Mouse (Mus musculus) intestine, embryonic 15.5 days (tissue): Measurements from ENCODE around the gene Cspg4. TPM values are rescaled to one million over a fixed set of nuclear protein-coding genes. Genes with fewer than 3 reads are reported as not detected.

Source experiments
- ATAC-seq: fragments of 200-750 bp; cut with Nextera tagmentation; 2 replicates; pipeline ENCODE4 v1.8.0; 2017; ENCODE audit warnings: moderate TSS enrichment, moderate library complexity
- H3K27ac ChIP-seq: fragments of 300-500 bp; sonication (generic); 2 replicates; pipeline ENCODE4 v1.5.1; 2015; ENCODE audit warnings: mild to moderate bottlenecking, inconsistent platforms
- H3K27me3 ChIP-seq: fragments of 300-500 bp; sonication (generic); replicated peaks from 2 replicates; pipeline ENCODE4 v1.6.1; 2015; ENCODE audit warnings: inconsistent platforms
- H3K36me3 ChIP-seq: fragments of 300-500 bp; sonication (generic); 2 replicates; pipeline ENCODE4 v1.6.1; 2015; ENCODE audit warnings: inconsistent platforms
- H3K4me1 ChIP-seq: fragments of 300-500 bp; sonication (generic); replicated peaks from 2 replicates; pipeline ENCODE4 v1.6.1; 2015; ENCODE audit warnings: inconsistent platforms
- H3K4me2 ChIP-seq: fragments of 300-500 bp; sonication (generic); replicated peaks from 2 replicates; pipeline ENCODE4 v1.6.1; 2015; ENCODE audit warnings: mild to moderate bottlenecking, inconsistent platforms
- H3K4me3 ChIP-seq: fragments of 300-500 bp; sonication (generic); replicated peaks from 2 replicates; pipeline ENCODE4 v1.5.1; 2015; ENCODE audit warnings: inconsistent platforms
- H3K9ac ChIP-seq: fragments of 300-500 bp; sonication (generic); 2 replicates; pipeline ENCODE4 v1.6.1; 2015; ENCODE audit warnings: inconsistent platforms
- H3K9me3 ChIP-seq: fragments of 300-500 bp; sonication (generic); 2 replicates; pipeline ENCODE4 v1.6.1; 2016; ENCODE audit warnings: inconsistent platforms
- WGBS: fragments of 180-500 bp; shearing (Covaris S2); methylation state at CpG from one replicate; pipeline ENCODE4 v1.1.7; 2015; 5-methylcytosine and 5-hydroxymethylcytosine counted together
- polyA plus RNA-seq: library from polyadenylated mRNA; unstranded; fragments of >200 nt; fragmentation: Nextera tagmentation; extraction: Ambion mirVana; gene quantifications from 2 replicates; pipeline ENCODE4 v1.2.1, GENCODE M21; 2015

Gene Cspg4
- polyA plus RNA-seq = 19.0 and 20.1 TPM in 2 replicates

DNA sequence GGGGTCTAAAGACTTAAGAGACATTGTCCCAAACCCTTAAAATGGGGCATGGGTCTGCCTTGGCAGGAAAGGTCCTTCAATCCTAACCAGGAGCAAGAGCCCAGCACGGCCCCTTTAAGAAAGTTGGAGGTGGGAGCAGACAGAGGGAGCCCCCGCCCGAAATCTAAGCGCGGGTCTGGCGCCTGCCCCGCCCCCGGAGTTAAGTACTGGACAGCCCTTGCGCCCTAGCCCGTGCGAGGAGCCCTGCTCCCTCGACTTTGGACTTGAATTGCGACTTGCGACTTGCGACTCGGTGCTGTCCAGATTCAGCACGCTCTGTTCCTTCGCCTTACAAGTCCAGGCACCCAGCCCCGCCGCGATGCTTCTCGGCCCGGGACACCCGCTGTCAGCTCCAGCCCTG, at the start of gene Cspg4:
Cspg4 (plus strand) TSS at position 202 of the 400 bp plus-strand sequence.
- peaks cover 65% of the 10 kb centered on the region for H3K4me1 ChIP-seq
- H3K9ac ChIP-seq = peak within 1 kb of the TSS; percentile 64
- WGBS = 2% methylated on average over 24 of the region's 24 CpGs
- H3K4me2 ChIP-seq = peak within 1 kb of the TSS; percentile 75
- peak within 1 kb of the TSS; percentile 52 for H3K4me3 ChIP-seq
- H3K27me3 ChIP-seq = no peaks in the 10 kb centered on the region
- no peaks in the 10 kb centered on the region for H3K9me3 ChIP-seq
- peak; percentile 73 for ATAC-seq
- no peaks in the 10 kb centered on the region for H3K36me3 ChIP-seq
- H3K27ac ChIP-seq = peak within 1 kb of the TSS; percentile 81

- Histone ChIP-seq H3K36me3 (no peaks in the 10 kb centered on the region), H3K4me3 (no peak overlapping the region), H3K27me3 (peaks cover 7% of the 10 kb centered on the region; the same call in 1 of the 2 replicates), H3K9me3 (no peaks in the 10 kb centered on the region), H3K9ac (no peak overlapping the region), H3K4me2 (no peak overlapping the region), H3K27ac (no peak overlapping the region), H3K4me1 (peaks cover 11% of the 10 kb centered on the region; the same call in 1 of the 2 replicates)
- 12% methylated on average over 3 of the region's 3 CpGs for WGBS
- no peak for ATAC-seq
Observed at GRCm38 (mm10) chr9:56824900-56825299, 39.9 kb upstream of the Cspg4 start.

DNA sequence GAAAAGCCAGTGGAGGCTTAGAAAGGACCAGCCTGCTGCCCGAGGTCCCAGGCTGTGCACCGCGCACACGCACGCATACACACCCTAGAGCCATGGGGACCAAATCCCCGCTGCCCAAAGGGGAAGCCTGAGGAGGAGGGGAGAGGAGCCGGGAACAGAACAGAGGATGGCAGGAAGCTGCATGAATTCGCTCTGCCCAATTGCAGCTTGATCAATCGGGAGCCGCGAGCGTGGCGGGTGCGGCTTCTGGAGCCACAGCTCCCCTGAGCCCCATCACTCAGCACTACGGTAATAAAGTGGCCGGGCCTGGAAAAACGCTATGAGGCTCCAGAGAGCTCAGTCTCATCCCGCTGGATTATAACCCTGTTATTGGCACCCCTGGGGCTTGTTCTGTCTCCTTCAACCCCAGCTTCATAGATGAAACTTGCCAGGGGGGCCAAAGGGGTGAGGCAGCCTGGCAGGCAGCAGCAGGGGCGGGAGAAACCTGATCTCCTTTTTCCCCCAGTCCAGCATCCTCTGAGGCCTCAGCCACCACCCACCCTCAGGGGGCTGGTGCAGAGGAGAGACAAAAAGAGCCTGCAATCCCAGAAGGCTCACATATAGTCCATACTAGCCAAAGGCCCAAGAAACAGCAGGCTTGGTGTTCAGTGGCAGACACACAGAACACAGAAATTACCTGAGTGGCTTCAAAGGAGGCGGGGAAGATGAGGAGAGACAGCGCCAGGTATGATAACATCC, 39.2 kb upstream of the Cspg4 start:
- H3K36me3 ChIP-seq = no peaks in the 10 kb centered on the region
- no peak overlapping the region for H3K9ac ChIP-seq
- peak overlapping the region; percentile 49 for H3K4me2 ChIP-seq
- H3K4me3 ChIP-seq = peak overlapping the region; percentile 11; the same call in 1 of the 2 replicates
- peaks cover 11% of the 10 kb centered on the region; the same call in 1 of the 2 replicates for H3K4me1 ChIP-seq
- H3K9me3 ChIP-seq = no peaks in the 10 kb centered on the region
- ATAC-seq = no peak
- 15% methylated on average over 21 of the region's 21 CpGs for WGBS
- no peak overlapping the region for H3K27ac ChIP-seq
- peaks cover 7% of the 10 kb centered on the region; the same call in 1 of the 2 replicates for H3K27me3 ChIP-seq

GRCm38 (mm10) chr9:56828146-56828545, 36.7 kb upstream of the Cspg4 start:
- no peaks in the 10 kb centered on the region for H3K9me3 ChIP-seq
- no peak overlapping the region for H3K4me2 ChIP-seq
- H3K4me1 ChIP-seq = peaks cover 11% of the 10 kb centered on the region; the same call in 1 of the 2 replicates
- no peak overlapping the region for H3K4me3 ChIP-seq
- no peak overlapping the region for H3K9ac ChIP-seq
- 40% methylated on average over 9 of the region's 9 CpGs for WGBS
- no peak for ATAC-seq
- H3K36me3 ChIP-seq = no peaks in the 10 kb centered on the region
- no peak overlapping the region for H3K27ac ChIP-seq
- peaks cover 7% of the 10 kb centered on the region; the same call in 1 of the 2 replicates for H3K27me3 ChIP-seq

GRCm38 (mm10) chr9:56828841-56829240, 36.0 kb upstream of the Cspg4 start:
- no peaks in the 10 kb centered on the region for H3K36me3 ChIP-seq
- H3K4me2 ChIP-seq = no peak overlapping the region
- no peak overlapping the region for H3K9ac ChIP-seq
- no peak overlapping the region for H3K27ac ChIP-seq
- 83% methylated on average over 6 of the region's 6 CpGs for WGBS
- no peak for ATAC-seq
- no peak overlapping the region for H3K4me3 ChIP-seq
- peaks cover 11% of the 10 kb centered on the region; the same call in 1 of the 2 replicates for H3K4me1 ChIP-seq
- no peaks in the 10 kb centered on the region for H3K9me3 ChIP-seq
- peaks cover 7% of the 10 kb centered on the region; the same call in 1 of the 2 replicates for H3K27me3 ChIP-seq

DNA sequence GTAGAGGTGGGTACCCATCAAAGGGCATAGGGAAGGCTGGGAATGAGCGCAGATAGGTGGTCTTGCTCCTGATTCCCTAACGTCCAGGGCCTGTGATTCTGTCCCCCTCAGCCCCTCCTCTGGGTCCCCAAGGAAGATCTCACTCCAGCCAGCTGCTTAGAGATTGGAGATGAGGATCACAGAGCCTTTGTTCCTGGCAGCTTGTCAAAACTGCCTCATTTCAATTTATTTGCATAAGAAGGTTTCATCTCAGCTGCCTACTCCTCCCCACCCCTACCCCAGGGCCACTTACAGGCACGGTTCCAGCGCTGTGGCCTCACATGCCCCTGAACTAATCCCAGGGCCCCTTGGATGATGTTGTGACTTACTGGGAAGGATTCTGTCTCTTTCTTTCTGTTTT, 34.7 kb upstream of the Cspg4 start:
- no peak overlapping the region for H3K4me3 ChIP-seq
- H3K27ac ChIP-seq = no peak overlapping the region
- H3K4me1 ChIP-seq = peaks cover 6% of the 10 kb centered on the region; the same call in 1 of the 2 replicates
- 38% methylated on average over 4 of the region's 4 CpGs for WGBS
- ATAC-seq = no peak
- H3K27me3 ChIP-seq = peaks cover 7% of the 10 kb centered on the region; the same call in 1 of the 2 replicates
- no peak overlapping the region for H3K9ac ChIP-seq
- no peaks in the 10 kb centered on the region for H3K9me3 ChIP-seq
- H3K4me2 ChIP-seq = no peak overlapping the region
- no peaks in the 10 kb centered on the region for H3K36me3 ChIP-seq

DNA sequence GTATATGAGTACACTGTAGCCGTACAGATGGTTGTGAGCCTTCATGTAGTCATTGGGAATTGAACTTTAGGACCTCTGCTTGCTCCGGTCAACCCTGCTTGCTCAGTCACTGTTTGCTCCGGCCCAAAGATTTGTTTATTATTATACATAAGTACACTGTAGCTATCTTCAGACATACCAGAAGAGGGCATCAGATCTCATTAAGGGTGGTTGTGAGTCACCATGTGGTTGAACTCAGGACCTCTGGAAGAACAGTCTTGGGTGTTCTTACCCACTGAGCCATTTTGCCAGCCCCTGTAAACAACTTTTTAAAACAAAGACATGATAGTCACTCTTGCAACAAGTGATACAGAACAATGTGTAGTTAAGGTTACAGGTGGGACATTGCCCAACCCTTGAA, 32.9 kb upstream of the Cspg4 start:
- ATAC-seq = no peak
- Histone ChIP-seq H3K9ac (no peak overlapping the region), H3K9me3 (no peaks in the 10 kb centered on the region), H3K4me2 (no peak overlapping the region), H3K4me3 (no peak overlapping the region), H3K36me3 (no peaks in the 10 kb centered on the region), H3K27ac (no peak overlapping the region), H3K4me1 (no peaks in the 10 kb centered on the region), H3K27me3 (no peaks in the 10 kb centered on the region)
- WGBS = 82% methylated on average over 3 of the region's 3 CpGs

DNA sequence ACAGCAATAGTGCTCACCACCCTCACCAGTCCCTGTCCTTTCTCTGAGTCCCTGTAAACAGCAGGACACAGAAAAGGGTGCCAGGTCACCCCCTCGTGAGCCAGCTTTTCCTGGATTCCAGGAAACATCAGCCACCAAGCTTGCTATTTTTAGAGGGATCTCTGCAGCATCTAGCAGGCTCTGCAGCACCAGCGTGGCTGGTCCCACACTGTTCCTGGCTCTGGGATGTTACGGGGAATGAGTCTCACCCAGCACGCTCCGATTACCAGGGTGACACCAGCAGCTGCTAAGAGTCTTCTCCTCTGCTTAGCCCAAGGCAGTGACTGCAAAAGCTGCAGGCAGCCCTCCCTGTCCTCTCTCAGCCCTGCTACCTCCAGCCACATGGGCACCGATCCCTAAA, 31.9 kb upstream of the Cspg4 start:
- no peak overlapping the region for H3K4me2 ChIP-seq
- no peak for ATAC-seq
- H3K4me1 ChIP-seq = no peaks in the 10 kb centered on the region
- WGBS = 37% methylated on average over 6 of the region's 6 CpGs
- H3K27ac ChIP-seq = no peak overlapping the region
- no peak overlapping the region for H3K4me3 ChIP-seq
- H3K9ac ChIP-seq = no peak overlapping the region
- no peaks in the 10 kb centered on the region for H3K9me3 ChIP-seq
- no peaks in the 10 kb centered on the region for H3K36me3 ChIP-seq
- no peaks in the 10 kb centered on the region for H3K27me3 ChIP-seq

GRCm38 (mm10) chr9:56835152-56835551, 29.7 kb upstream of the Cspg4 start:
- Histone ChIP-seq H3K9me3 (no peaks in the 10 kb centered on the region), H3K9ac (no peak overlapping the region), H3K4me3 (no peak overlapping the region), H3K4me1 (peaks cover 4% of the 10 kb centered on the region; the same call in 1 of the 2 replicates), H3K36me3 (no peaks in the 10 kb centered on the region), H3K27ac (no peak overlapping the region), H3K4me2 (no peak overlapping the region), H3K27me3 (no peaks in the 10 kb centered on the region)
- ATAC-seq = no peak
- 66% methylated on average over 5 of the region's 5 CpGs for WGBS

DNA sequence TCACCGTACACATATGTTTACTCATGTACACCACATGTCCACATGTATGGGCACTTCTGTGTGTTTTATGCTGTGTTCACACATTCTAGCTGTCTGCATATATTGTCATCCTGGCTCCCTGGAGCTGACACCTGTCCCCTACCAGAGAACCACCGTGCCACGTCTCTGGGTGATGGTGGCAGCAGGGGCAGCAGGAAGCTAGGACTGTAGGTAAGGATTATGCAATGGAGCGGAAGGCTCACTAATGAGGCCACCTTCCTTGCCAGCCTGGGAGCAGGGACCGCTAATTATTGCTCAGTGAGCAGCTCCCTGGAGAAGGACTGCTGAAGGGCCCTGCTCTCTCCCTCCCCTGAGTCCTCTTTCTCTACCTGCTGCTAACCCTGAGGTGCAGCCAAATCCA, 24.1 kb upstream of the Cspg4 start:
- Histone ChIP-seq H3K4me2 (no peak overlapping the region), H3K27me3 (no peaks in the 10 kb centered on the region), H3K27ac (no peak overlapping the region), H3K9me3 (no peaks in the 10 kb centered on the region), H3K4me3 (no peak overlapping the region), H3K9ac (no peak overlapping the region), H3K36me3 (no peaks in the 10 kb centered on the region), H3K4me1 (peaks cover 27% of the 10 kb centered on the region)
- ATAC-seq = no peak
- WGBS = 79% methylated on average over 5 of the region's 5 CpGs

DNA sequence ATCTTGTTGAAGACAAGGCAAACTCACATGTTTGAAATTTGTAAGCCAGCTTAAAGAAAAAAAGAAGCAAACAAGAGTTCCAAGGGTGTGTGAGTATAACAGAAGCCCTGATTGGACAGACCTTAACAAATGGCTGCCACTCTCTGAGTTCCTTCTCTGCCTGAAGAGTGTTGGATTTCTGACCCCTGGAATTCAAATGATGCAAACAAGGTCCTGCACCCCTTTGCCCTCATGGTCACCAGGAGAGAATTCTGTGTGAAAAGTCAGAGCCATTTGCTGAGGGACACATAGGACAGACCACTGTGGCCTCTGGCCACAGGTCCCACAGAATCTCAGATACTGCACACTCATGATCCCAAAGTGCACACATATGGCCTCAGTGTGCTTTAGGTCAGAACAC, 23.0 kb upstream of the Cspg4 start:
- Histone ChIP-seq H3K9me3 (no peaks in the 10 kb centered on the region), H3K4me3 (no peak overlapping the region), H3K4me1 (peaks cover 27% of the 10 kb centered on the region), H3K9ac (no peak overlapping the region), H3K36me3 (no peaks in the 10 kb centered on the region), H3K4me2 (no peak overlapping the region), H3K27ac (no peak overlapping the region), H3K27me3 (no peaks in the 10 kb centered on the region)
- no peak for ATAC-seq

GRCm38 (mm10) chr9:56842303-56842719, 22.5 kb upstream of the Cspg4 start:
- Histone ChIP-seq H3K4me2 (no peak overlapping the region), H3K4me1 (peaks cover 27% of the 10 kb centered on the region), H3K27ac (no peak overlapping the region), H3K4me3 (no peak overlapping the region), H3K27me3 (no peaks in the 10 kb centered on the region), H3K36me3 (no peaks in the 10 kb centered on the region), H3K9ac (no peak overlapping the region), H3K9me3 (no peaks in the 10 kb centered on the region)
- 0 out of 2 replicates have a peak, but pooled peaks have one; percentile 37 for ATAC-seq
- 22% methylated on average over 3 of the region's 3 CpGs for WGBS
